Mouse (Mus musculus): Measurements from ENCODE around the gene Klf1. TPM values are rescaled to one million over a fixed set of nuclear protein-coding genes. Genes with fewer than 3 reads are reported as not detected.
"Not testable (repeated sequence)": the region's sequence is repeated elsewhere in the genome, so short reads cannot be mapped to it uniquely, and the experiment has no call there.

The Klf1 gene
- total and polyA plus RNA-seq, 3 experiments: 0.08 to 0.16 TPM; not detected in 1

GRCm38 (mm10) chr8:84902920-84903661, 1.4 kb downstream of the Klf1 start:
- no peak for TF ChIP-seq EP300 (IDR thresholded peaks at IDR 0.05; ENCODE audit: insufficient read depth, low read depth, low read length)
- TF ChIP-seq CTCF (IDR thresholded peaks at IDR 0.05): peak; percentile 99; the same call in 1 of the 2 replicates
- Histone ChIP-seq H3K36me3 (ENCODE audit: control insufficient read depth, insufficient read depth, low read length) (no peaks in the 10 kb centered on the region), H3K4me1 (ENCODE audit: control insufficient read depth, insufficient read depth, low read length) (peaks cover 4% of the 10 kb centered on the region), H3K79me2 (replicated peaks; ENCODE audit: control insufficient read depth, insufficient read depth, low read length) (no peaks in the 10 kb centered on the region), H3K4me3 (peak overlapping the region; percentile 76), H3K27me3 (ENCODE audit: control insufficient read depth, insufficient read depth, low read length) (no peaks in the 10 kb centered on the region), H3K27ac (peak overlapping the region; percentile 75), H3K9ac (ENCODE audit: low read depth, low read length) (peak overlapping the region; percentile 80)
- intact Hi-C loops (cut with DNase I): loop anchor here (5.0 kb wide), 1 partner anchor 56 kb away; the partner anchor contains the start of gene Calr
- peak; percentile 93 to 95 for DNase-seq
- WGBS: under 1% methylated on average over 68 of the region's 68 CpGs

- Histone ChIP-seq H3K36me3 (ENCODE audit: control insufficient read depth, insufficient read depth, low read length) (no peaks in the 10 kb centered on the region), H3K27ac (no peak overlapping the region), H3K4me1 (ENCODE audit: control insufficient read depth, insufficient read depth, low read length) (peaks cover 4% of the 10 kb centered on the region), H3K27me3 (ENCODE audit: control insufficient read depth, insufficient read depth, low read length) (no peaks in the 10 kb centered on the region), H3K9ac (ENCODE audit: low read depth, low read length) (no peak overlapping the region), H3K79me2 (replicated peaks; ENCODE audit: control insufficient read depth, insufficient read depth, low read length) (no peaks in the 10 kb centered on the region), H3K4me3 (no peak overlapping the region)
- no peak for DNase-seq
- 82% methylated on average over 7 of the region's 7 CpGs for WGBS
- intact Hi-C loops (cut with DNase I): loop anchor here (5.0 kb wide), 1 partner anchor 57 kb away; the partner anchor contains the start of gene Calr
- TF ChIP-seq CTCF (IDR thresholded peaks at IDR 0.05) (no peak), POLR2A (IDR thresholded peaks at IDR 0.05; ENCODE audit: insufficient read depth, low read depth, low read length) (no peak), EP300 (IDR thresholded peaks at IDR 0.05; ENCODE audit: insufficient read depth, low read depth, low read length) (no peak)
These were observed 2.6 kb downstream of the Klf1 start for GRCm38 (mm10) chr8:84904351-84904750.

- Histone ChIP-seq H3K27ac (no peak overlapping the region), H3K27me3 (ENCODE audit: control insufficient read depth, insufficient read depth, low read length) (no peaks in the 10 kb centered on the region), H3K9ac (ENCODE audit: low read depth, low read length) (no peak overlapping the region), H3K4me1 (ENCODE audit: control insufficient read depth, insufficient read depth, low read length) (peaks cover 4% of the 10 kb centered on the region), H3K4me3 (no peak overlapping the region), H3K79me2 (replicated peaks; ENCODE audit: control insufficient read depth, insufficient read depth, low read length) (no peaks in the 10 kb centered on the region), H3K36me3 (ENCODE audit: control insufficient read depth, insufficient read depth, low read length) (no peaks in the 10 kb centered on the region)
- TF ChIP-seq CTCF (IDR thresholded peaks at IDR 0.05): no peak
- no peak for TF ChIP-seq POLR2A (IDR thresholded peaks at IDR 0.05; ENCODE audit: insufficient read depth, low read depth, low read length)
- TF ChIP-seq EP300 (IDR thresholded peaks at IDR 0.05; ENCODE audit: insufficient read depth, low read depth, low read length): no peak
- WGBS: 93% methylated on average over 9 of the region's 9 CpGs
- intact Hi-C loops (cut with DNase I): no loop called here
- DNase-seq: no peak
These were observed 5.3 kb downstream of the Klf1 start for GRCm38 (mm10) chr8:84907037-84907436.

GRCm38 (mm10) chr8:84907493-84907892, 5.8 kb downstream of the Klf1 start:
- Histone ChIP-seq H3K9ac (ENCODE audit: low read depth, low read length) (no peak overlapping the region), H3K36me3 (ENCODE audit: control insufficient read depth, insufficient read depth, low read length) (no peaks in the 10 kb centered on the region), H3K4me3 (no peak overlapping the region), H3K27me3 (ENCODE audit: control insufficient read depth, insufficient read depth, low read length) (no peaks in the 10 kb centered on the region), H3K27ac (no peak overlapping the region), H3K79me2 (replicated peaks; ENCODE audit: control insufficient read depth, insufficient read depth, low read length) (no peaks in the 10 kb centered on the region), H3K4me1 (ENCODE audit: control insufficient read depth, insufficient read depth, low read length) (peaks cover 2% of the 10 kb centered on the region)
- WGBS: 59% methylated on average over 8 of the region's 8 CpGs
- no peak for DNase-seq
- TF ChIP-seq EP300 (IDR thresholded peaks at IDR 0.05; ENCODE audit: insufficient read depth, low read depth, low read length) (no peak), POLR2A (IDR thresholded peaks at IDR 0.05; ENCODE audit: insufficient read depth, low read depth, low read length) (no peak), CTCF (IDR thresholded peaks at IDR 0.05) (no peak)
- intact Hi-C loops (cut with DNase I): no loop called here

GRCm38 (mm10) chr8:84907979-84908378, 6.3 kb downstream of the Klf1 start:
- Histone ChIP-seq H3K4me3 (peak overlapping the region; percentile 64), H3K27ac (peak overlapping the region; percentile 71)
- H3K4me1 ChIP-seq (ENCODE audit: control insufficient read depth, insufficient read depth, low read length); H3K9ac ChIP-seq (ENCODE audit: low read depth, low read length); H3K79me2 ChIP-seq (replicated peaks; ENCODE audit: control insufficient read depth, insufficient read depth, low read length); intact Hi-C loops (cut with DNase I); H3K36me3 ChIP-seq (ENCODE audit: control insufficient read depth, insufficient read depth, low read length); H3K27me3 ChIP-seq (ENCODE audit: control insufficient read depth, insufficient read depth, low read length); DNase-seq: not testable (repeated sequence)
- WGBS: 18% methylated on average over 7 of the region's 7 CpGs
- TF ChIP-seq CTCF (IDR thresholded peaks at IDR 0.05): peak; percentile 42

GRCm38 (mm10) chr8:84908421-84909161, 6.9 kb downstream of the Klf1 start, which contains the start of gene Dnase2a:
Gene Dnase2a, plus strand, starts transcription at chr8:84908560.
- DNase-seq: peak; percentile 96 to 99
- intact Hi-C loops (cut with DNase I): no loop called here
- TF ChIP-seq EP300 (IDR thresholded peaks at IDR 0.05; ENCODE audit: insufficient read depth, low read depth, low read length) (peak; percentile 23; the same call in 1 of the 2 replicates), POLR2A (IDR thresholded peaks at IDR 0.05; ENCODE audit: insufficient read depth, low read depth, low read length) (peak; percentile 68; the same call in 1 of the 2 replicates), CTCF (IDR thresholded peaks at IDR 0.05) (no peak)
- H3K27me3 ChIP-seq (ENCODE audit: control insufficient read depth, insufficient read depth, low read length): peaks cover 3% of the 10 kb centered on the region
- H3K27ac ChIP-seq: peak within 1 kb of the TSS; percentile 73
- peak within 1 kb of the TSS; percentile 64 for H3K4me3 ChIP-seq
- no peaks in the 10 kb centered on the region for H3K79me2 ChIP-seq (replicated peaks; ENCODE audit: control insufficient read depth, insufficient read depth, low read length)
- H3K4me1 ChIP-seq (ENCODE audit: control insufficient read depth, insufficient read depth, low read length): peaks cover 1% of the 10 kb centered on the region; the same call in 1 of the 2 replicates
- no peaks in the 10 kb centered on the region for H3K36me3 ChIP-seq (ENCODE audit: control insufficient read depth, insufficient read depth, low read length)
- H3K9ac ChIP-seq (ENCODE audit: low read depth, low read length): peak within 1 kb of the TSS; percentile 78
- 1% methylated on average over 45 of the region's 45 CpGs for WGBS
